Mouse (Mus musculus): ENCODE measurements around the gene Stip1.

DNA sequence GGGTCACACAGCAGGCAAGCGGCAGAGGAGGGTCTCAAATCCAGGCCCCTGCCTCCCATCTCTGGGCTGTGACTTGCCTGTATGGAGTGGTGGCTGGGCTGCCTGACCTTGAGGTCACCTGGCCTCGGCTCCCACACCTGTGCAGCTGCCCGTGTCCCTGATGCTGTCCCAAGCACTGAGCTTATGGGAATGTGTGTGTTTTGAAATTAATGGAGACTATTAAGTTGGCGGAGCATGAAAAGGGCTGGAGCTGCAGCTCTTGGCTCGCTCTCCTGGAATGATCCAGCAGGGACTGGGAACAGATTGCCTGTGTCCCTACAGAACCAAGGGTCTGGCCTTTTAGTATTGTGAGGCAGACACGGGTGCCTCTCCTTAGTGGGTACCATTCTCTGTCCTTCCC, 32.5 kb upstream of the Stip1 start:
- TF ChIP-seq CTCF (IDR thresholded peaks at IDR 0.05; ENCODE audit: extremely low read depth, insufficient read depth, insufficient read length, insufficient replicate concordance) (no peak), POLR2A (IDR thresholded peaks at IDR 0.05; ENCODE audit: low read depth, low read length) (no peak)

Data from spleen, adult 2 months (tissue).